Mouse (Mus musculus) stomach, adult 2 months (tissue): ENCODE results near the gene Ccr10. TPM values are rescaled to one million over a fixed set of nuclear protein-coding genes. Genes with fewer than 3 reads are reported as not detected.

Experiments used
- polyA plus RNA-seq: library from polyadenylated mRNA; depleted of rRNA; stranded (reverse); fragments of >200 nt; gene quantifications from 2 replicates; pipeline ENCODE4 v1.2.3, GENCODE M21; 2012; rRNA removed

Ccr10 gene
- polyA plus RNA-seq, result 0.55 TPM in 1 of 2 replicates, not detected in the other

GRCm38 (mm10) chr11:101174851-101175628, at the start of gene Ccr10:
Ccr10 (minus strand) TSS chr11:101175443.

DNA sequence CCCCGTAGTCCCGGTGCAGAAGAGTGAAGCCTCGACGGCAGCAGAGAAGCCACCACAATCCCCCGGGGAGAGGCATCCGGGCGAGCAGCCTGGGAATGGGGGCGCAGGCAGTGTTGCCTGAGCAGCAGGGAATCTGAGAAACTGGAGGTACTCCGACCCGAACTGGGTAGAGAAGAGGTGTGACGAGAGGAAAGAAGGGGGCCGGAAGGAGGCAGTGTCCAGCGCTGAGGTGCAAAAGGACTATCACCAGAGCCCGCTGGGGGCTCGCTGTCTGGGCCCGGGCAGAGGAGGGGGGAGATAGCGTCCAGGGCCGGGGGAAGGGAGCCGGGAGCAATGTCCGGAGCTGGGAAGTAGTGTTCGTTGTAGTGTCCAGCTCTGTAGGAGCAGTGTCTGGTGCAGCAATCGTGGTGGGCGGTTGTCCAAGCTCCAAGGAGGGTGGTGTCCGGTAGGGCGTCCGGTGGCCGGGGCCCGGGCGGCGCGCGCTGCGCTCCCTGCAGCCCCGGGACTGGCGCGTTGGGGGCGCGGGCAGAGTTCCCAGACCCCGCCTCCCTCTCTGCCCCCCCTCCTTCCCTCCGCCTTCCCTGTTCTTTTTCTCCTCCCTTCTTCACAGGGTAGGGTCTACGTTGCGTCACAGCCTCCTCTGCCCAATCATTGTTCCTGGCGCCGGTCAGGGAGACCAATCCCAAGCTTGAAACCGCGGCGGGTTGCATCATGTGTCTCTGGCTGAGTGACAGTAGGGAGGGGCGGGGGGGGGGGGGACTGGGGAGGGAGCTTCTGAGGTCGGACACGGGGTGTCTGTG, 4.2 kb downstream of the Ccr10 start, which contains the start of gene Plekhh3:
Gene Plekhh3 (minus strand): TSS at position 541 of the 800 bp plus-strand sequence.

DNA sequence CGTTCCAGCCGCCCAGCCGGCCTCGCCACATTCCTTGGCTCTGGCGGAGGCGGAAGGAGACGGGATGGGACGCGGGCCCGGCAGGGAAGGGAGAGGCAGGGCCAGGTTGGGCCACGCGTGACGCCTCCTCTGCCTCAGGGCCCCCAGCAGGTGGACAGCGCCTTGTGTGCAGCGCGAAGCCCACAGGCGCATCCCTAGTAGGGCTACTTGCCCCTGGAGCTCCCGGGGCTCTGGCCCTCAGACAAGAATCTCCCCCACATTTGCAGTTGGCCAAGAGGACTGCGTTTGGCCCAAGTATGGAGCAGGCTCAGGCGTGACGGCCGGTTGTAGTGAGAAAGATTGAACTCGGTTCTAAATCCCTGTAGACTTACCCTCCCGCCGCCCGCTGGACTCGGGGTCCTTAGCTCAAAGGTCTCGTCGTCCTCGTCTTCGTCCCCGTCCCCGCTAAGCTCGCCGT, 4.9 kb downstream of the Ccr10 start, which contains the start of gene Cntnap1:
Gene Cntnap1 (plus strand): TSS at position 170 of the 457 bp plus-strand sequence.

DNA sequence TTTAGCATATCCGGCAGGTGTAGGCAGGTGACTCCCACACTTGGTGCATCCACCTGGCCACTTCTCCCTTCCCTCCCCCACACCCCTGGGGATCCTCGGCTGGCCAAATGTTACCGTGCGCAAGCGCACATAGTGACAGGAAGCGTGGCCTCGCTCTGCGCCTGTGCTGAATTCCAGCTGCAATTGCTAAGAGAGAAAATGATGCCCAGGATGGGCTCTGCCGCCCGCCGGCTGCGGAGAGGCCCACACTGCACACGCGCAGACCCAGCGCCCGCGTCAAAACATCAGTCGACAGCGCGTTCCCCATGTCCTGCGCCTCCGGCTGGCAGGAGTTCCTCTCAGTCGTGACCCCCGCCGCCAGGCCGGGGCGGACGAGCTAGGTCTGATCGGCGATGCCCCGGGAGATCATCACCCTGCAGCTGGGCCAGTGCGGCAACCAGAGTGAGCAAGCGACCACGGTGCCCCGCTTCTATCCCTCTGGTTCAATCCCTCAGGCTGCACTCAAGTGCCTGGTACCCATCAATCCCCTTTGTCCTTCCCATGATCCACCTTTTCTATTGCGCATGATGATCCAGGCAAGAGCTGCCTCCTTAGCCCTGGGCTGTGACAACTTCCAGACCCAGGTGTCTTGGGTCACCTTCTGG, 19.4 kb downstream of the Ccr10 start, which contains the start of gene Tubg2:
Gene Tubg2 (plus strand): TSS at position 180 of the 644 bp plus-strand sequence.

Other genes with a start within 250 kb of the Ccr10 start
- 31.8 and 35.5 TPM in 2 replicates for gene Stat3, start 235.9 kb downstream of the Ccr10 start, polyA plus RNA-seq
- 51.6 and 78.4 TPM in 2 replicates for gene Cavin1, start 204.6 kb downstream of the Ccr10 start, polyA plus RNA-seq
- gene Atp6v0a1, start 166.0 kb downstream of the Ccr10 start, polyA plus RNA-seq, result 46.3 and 53.1 TPM in 2 replicates
- 19.1 and 22.4 TPM in 2 replicates for gene Naglu, start 105.4 kb downstream of the Ccr10 start, polyA plus RNA-seq
- gene Hsd17b1, start 97.0 kb downstream of the Ccr10 start, polyA plus RNA-seq, result 0.17 and 0.28 TPM in 2 replicates
- 21.0 and 26.1 TPM in 2 replicates for gene Coasy, start 92.9 kb downstream of the Ccr10 start, polyA plus RNA-seq
- 30.3 and 32.5 TPM in 2 replicates for gene Mlx, start 88.2 kb downstream of the Ccr10 start, polyA plus RNA-seq
- gene Psmc3ip, start 80.0 kb downstream of the Ccr10 start, polyA plus RNA-seq, result 0.12 and 0.17 TPM in 2 replicates
- gene Retreg3, start 55.5 kb downstream of the Ccr10 start, polyA plus RNA-seq, result 22.6 and 22.7 TPM in 2 replicates
- gene Tubg1, start 55.5 kb downstream of the Ccr10 start, polyA plus RNA-seq, result 8.8 and 9.5 TPM in 2 replicates
- 2.2 and 2.7 TPM in 2 replicates for gene Tubg2, start 19.5 kb downstream of the Ccr10 start, polyA plus RNA-seq
- 2.1 and 3.0 TPM in 2 replicates for gene Cntnap1, start 4.9 kb downstream of the Ccr10 start, polyA plus RNA-seq
- gene Plekhh3, start 4.1 kb downstream of the Ccr10 start, polyA plus RNA-seq, result 48.6 and 67.7 TPM in 2 replicates
- gene Ezh1, start 51.0 kb upstream of the Ccr10 start, polyA plus RNA-seq, result 9.5 and 10.8 TPM in 2 replicates
- gene Ramp2, start 70.6 kb upstream of the Ccr10 start, polyA plus RNA-seq, result 28.0 and 40.4 TPM in 2 replicates
- 72.1 and 77.8 TPM in 2 replicates for gene Vps25, start 78.3 kb upstream of the Ccr10 start, polyA plus RNA-seq
- gene Wnk4, start 85.1 kb upstream of the Ccr10 start, polyA plus RNA-seq, result 11.2 TPM in 2 replicates
- gene Cntd1, start 103.6 kb upstream of the Ccr10 start, polyA plus RNA-seq, result 0.04 and 0.05 TPM in 2 replicates
- gene Coa3, start 103.7 kb upstream of the Ccr10 start, polyA plus RNA-seq, result 322 and 371 TPM in 2 replicates
- 45.6 and 56.4 TPM in 2 replicates for gene Becn1, start 126.8 kb upstream of the Ccr10 start, polyA plus RNA-seq
- gene Psme3, start 140.8 kb upstream of the Ccr10 start, polyA plus RNA-seq, result 15.1 and 19.9 TPM in 2 replicates
- gene Aoc2, start 149.6 kb upstream of the Ccr10 start, polyA plus RNA-seq, result 2.2 and 2.3 TPM in 2 replicates
- gene Aoc3, start 155.2 kb upstream of the Ccr10 start, polyA plus RNA-seq, result 10.8 and 13.3 TPM in 2 replicates
- not detected in 2 replicates for gene G6pc, start 192.1 kb upstream of the Ccr10 start, polyA plus RNA-seq
- gene Aarsd1, start 242.2 kb upstream of the Ccr10 start, polyA plus RNA-seq, result 9.5 and 10.3 TPM in 2 replicates
- gene Gm27029, start 249.4 kb upstream of the Ccr10 start, polyA plus RNA-seq, result not detected in 2 replicates
- gene Rundc1, start 249.6 kb upstream of the Ccr10 start, polyA plus RNA-seq, result 15.6 and 17.9 TPM in 2 replicates
- gene Ptges3l, start 249.9 kb upstream of the Ccr10 start, polyA plus RNA-seq, result 2.6 and 3.7 TPM in 2 replicates